Mouse (Mus musculus): ENCODE measurements around the gene Klhl31. TPM values are rescaled to one million over a fixed set of nuclear protein-coding genes. Genes with fewer than 3 reads are reported as not detected.

The Klhl31 gene
- 0.43 TPM for polyA plus RNA-seq (2012; fragmentation: generic; extraction: Trizol)
- long read RNA-seq, experiment 1, partial matches to known transcripts: 0 of 2 reads
- long read RNA-seq, experiment 1, other reads (novel, unspliced or antisense): 2 of 2 reads
- long read RNA-seq, experiment 2, full-length matches to known transcripts: 1 of 1 reads
- long read RNA-seq, experiment 2, partial matches to known transcripts: 0 of 1 reads
- long read RNA-seq, experiment 2, other reads (novel, unspliced or antisense): 0 of 1 reads

GRCm38 (mm10) chr9:77636450-77636951 lies at the start of gene Klhl31:
Klhl31 (plus strand) TSS chr9:77636500.
- H3K79me3 ChIP-seq (ENCODE audit: low read depth): no peaks in the 10 kb centered on the region
- H3ac ChIP-seq (ENCODE audit: control insufficient read depth, insufficient read length, low read depth): peak within 1 kb of the TSS; percentile 48
- H3K36me3 ChIP-seq (ENCODE audit: control insufficient read depth, insufficient read depth): no peaks in the 10 kb centered on the region
- TF ChIP-seq FOSL1 (IDR thresholded peaks at IDR 0.05; ENCODE audit: insufficient read depth, low read length, poor library complexity, severe bottlenecking): no peak
- no peak for TF ChIP-seq MYOD1 (IDR thresholded peaks at IDR 0.05; ENCODE audit: control insufficient read depth, insufficient read length, low read depth)
- TF ChIP-seq CTCF (IDR thresholded peaks at IDR 0.05; ENCODE audit: control insufficient read depth, insufficient read depth, insufficient read length): no peak
- no peak for TF ChIP-seq MAX (IDR thresholded peaks at IDR 0.05)
- TF ChIP-seq CEBPB (IDR thresholded peaks at IDR 0.05; ENCODE audit: low read depth): no peak
- no peak for TF ChIP-seq MYOG (IDR thresholded peaks at IDR 0.05; ENCODE audit: control insufficient read depth, extremely low read depth, insufficient read length)
- TF ChIP-seq USF1 (IDR thresholded peaks at IDR 0.05; ENCODE audit: low read depth): no peak
- H3K4me3 ChIP-seq (ENCODE audit: insufficient read depth, poor library complexity, severe bottlenecking): no peak within 1 kb of the TSS
- no peaks in the 10 kb centered on the region for H3K27me3 ChIP-seq (ENCODE audit: control insufficient read depth, insufficient read depth, insufficient read length)
- H3K79me2 ChIP-seq (ENCODE audit: control insufficient read depth, insufficient read depth): no peaks in the 10 kb centered on the region

DNA sequence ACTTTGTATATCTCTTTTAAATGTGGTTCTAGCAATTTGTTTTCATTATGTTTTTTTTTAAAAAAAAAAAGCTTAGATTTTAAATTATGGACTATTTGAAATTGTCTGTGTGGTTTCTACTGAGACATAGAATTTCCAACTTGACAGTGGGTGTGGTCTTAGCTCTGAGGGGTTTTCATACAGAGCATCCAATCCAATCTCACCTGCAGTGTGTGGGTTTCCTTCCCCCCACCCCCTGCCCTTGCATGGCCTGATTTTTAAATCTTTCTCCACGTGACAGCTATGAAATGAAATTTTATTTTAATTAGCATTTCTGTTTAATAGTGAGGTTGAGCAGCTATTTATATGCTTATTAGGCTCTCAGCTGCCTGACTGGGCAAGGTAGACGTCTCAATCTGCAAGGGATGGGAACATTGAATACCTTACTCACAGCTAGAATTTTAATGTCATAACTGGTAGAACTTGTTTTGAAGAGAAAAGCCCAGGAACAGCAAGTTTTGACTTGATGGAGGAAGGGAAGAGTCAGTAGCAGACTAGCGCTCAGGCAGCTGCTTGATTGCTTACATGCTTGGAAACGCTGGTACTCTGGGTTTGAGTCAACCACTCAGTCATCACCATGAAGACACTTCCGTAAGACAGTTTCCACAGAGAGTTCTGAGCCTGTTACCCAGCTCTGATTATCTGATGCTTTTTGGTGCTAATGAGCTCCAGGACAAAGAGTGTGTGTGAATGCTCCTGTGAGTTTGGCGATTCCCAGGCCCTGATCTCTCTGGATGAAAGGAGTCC lies 49.3 kb upstream of the Klhl31 start:
- no peaks in the 10 kb centered on the region for H3K36me3 ChIP-seq (ENCODE audit: control insufficient read depth, insufficient read depth)
- H3K79me2 ChIP-seq (ENCODE audit: control insufficient read depth, insufficient read depth): no peaks in the 10 kb centered on the region
- TF ChIP-seq MAX (IDR thresholded peaks at IDR 0.05) (no peak), MYOD1 (IDR thresholded peaks at IDR 0.05; ENCODE audit: control insufficient read depth, insufficient read length, low read depth) (no peak), CEBPB (IDR thresholded peaks at IDR 0.05; ENCODE audit: low read depth) (no peak), FOSL1 (IDR thresholded peaks at IDR 0.05; ENCODE audit: insufficient read depth, low read length, poor library complexity, severe bottlenecking) (no peak)
- peaks cover 5% of the 10 kb centered on the region for H3K27me3 ChIP-seq (ENCODE audit: control insufficient read depth, insufficient read depth, insufficient read length)
- H3K79me3 ChIP-seq (ENCODE audit: low read depth): no peaks in the 10 kb centered on the region
- H3ac ChIP-seq (ENCODE audit: control insufficient read depth, insufficient read length, low read depth): no peak overlapping the region
- H3K4me3 ChIP-seq (ENCODE audit: insufficient read depth, poor library complexity, severe bottlenecking): no peak overlapping the region

DNA sequence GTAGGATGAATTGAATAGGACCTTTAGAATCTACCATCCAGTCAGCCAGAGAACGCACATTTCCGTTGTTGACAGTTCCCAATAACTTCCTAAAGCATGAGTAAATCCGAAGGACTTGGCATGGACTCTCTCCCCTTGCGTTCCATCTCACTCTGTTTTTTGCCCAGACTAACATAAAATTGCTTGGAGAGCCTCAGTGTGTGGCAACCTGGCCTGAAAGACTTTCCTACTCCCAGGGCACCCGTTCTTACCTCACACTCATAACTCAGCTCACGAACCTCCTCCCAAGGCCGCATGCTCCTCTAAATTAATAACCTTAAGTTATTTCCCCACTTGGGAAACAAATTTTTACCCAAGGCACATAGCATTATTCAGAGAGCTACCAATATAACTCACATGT lies 48.7 kb upstream of the Klhl31 start:
- TF ChIP-seq MYOD1 (IDR thresholded peaks at IDR 0.05; ENCODE audit: control insufficient read depth, insufficient read length, low read depth) (no peak), CTCF (IDR thresholded peaks at IDR 0.05; ENCODE audit: control insufficient read depth, insufficient read depth, insufficient read length) (no peak), CEBPB (IDR thresholded peaks at IDR 0.05; ENCODE audit: low read depth) (no peak), FOSL1 (IDR thresholded peaks at IDR 0.05; ENCODE audit: insufficient read depth, low read length, poor library complexity, severe bottlenecking) (no peak), MAX (IDR thresholded peaks at IDR 0.05) (no peak), MYOG (IDR thresholded peaks at IDR 0.05; ENCODE audit: control insufficient read depth, extremely low read depth, insufficient read length) (no peak), USF1 (IDR thresholded peaks at IDR 0.05; ENCODE audit: low read depth) (no peak)
- no peak overlapping the region for H3K4me3 ChIP-seq (ENCODE audit: insufficient read depth, poor library complexity, severe bottlenecking)

GRCm38 (mm10) chr9:77589496-77589895 lies 46.8 kb upstream of the Klhl31 start:
- Histone ChIP-seq H3ac (ENCODE audit: control insufficient read depth, insufficient read length, low read depth) (no peak overlapping the region), H3K4me3 (ENCODE audit: insufficient read depth, poor library complexity, severe bottlenecking) (no peak overlapping the region), H3K79me2 (ENCODE audit: control insufficient read depth, insufficient read depth) (no peaks in the 10 kb centered on the region), H3K27me3 (ENCODE audit: control insufficient read depth, insufficient read depth, insufficient read length) (no peaks in the 10 kb centered on the region), H3K36me3 (ENCODE audit: control insufficient read depth, insufficient read depth) (no peaks in the 10 kb centered on the region), H3K79me3 (ENCODE audit: low read depth) (no peaks in the 10 kb centered on the region)
- TF ChIP-seq FOSL1 (IDR thresholded peaks at IDR 0.05; ENCODE audit: insufficient read depth, low read length, poor library complexity, severe bottlenecking) (no peak), CTCF (IDR thresholded peaks at IDR 0.05; ENCODE audit: control insufficient read depth, insufficient read depth, insufficient read length) (no peak), MYOG (IDR thresholded peaks at IDR 0.05; ENCODE audit: control insufficient read depth, extremely low read depth, insufficient read length) (no peak), CEBPB (IDR thresholded peaks at IDR 0.05; ENCODE audit: low read depth) (no peak), MYOD1 (IDR thresholded peaks at IDR 0.05; ENCODE audit: control insufficient read depth, insufficient read length, low read depth) (no peak), MAX (IDR thresholded peaks at IDR 0.05) (no peak), USF1 (IDR thresholded peaks at IDR 0.05; ENCODE audit: low read depth) (no peak)

More for the DNA sequence above, 48.7 kb upstream of the Klhl31 start:
- peaks cover 4% of the 10 kb centered on the region for H3K27me3 ChIP-seq (ENCODE audit: control insufficient read depth, insufficient read depth, insufficient read length)
- no peaks in the 10 kb centered on the region for H3K79me2 ChIP-seq (ENCODE audit: control insufficient read depth, insufficient read depth)
- no peak overlapping the region for H3ac ChIP-seq (ENCODE audit: control insufficient read depth, insufficient read length, low read depth)
- no peaks in the 10 kb centered on the region for H3K79me3 ChIP-seq (ENCODE audit: low read depth)
- H3K36me3 ChIP-seq (ENCODE audit: control insufficient read depth, insufficient read depth): no peaks in the 10 kb centered on the region

- TF ChIP-seq MYOD1 (IDR thresholded peaks at IDR 0.05; ENCODE audit: control insufficient read depth, insufficient read length, low read depth): peak; percentile 81
- TF ChIP-seq CTCF (IDR thresholded peaks at IDR 0.05; ENCODE audit: control insufficient read depth, insufficient read depth, insufficient read length): no peak
- H3K36me3 ChIP-seq (ENCODE audit: control insufficient read depth, insufficient read depth): no peaks in the 10 kb centered on the region
- no peak overlapping the region for H3ac ChIP-seq (ENCODE audit: control insufficient read depth, insufficient read length, low read depth)
- H3K27me3 ChIP-seq (ENCODE audit: control insufficient read depth, insufficient read depth, insufficient read length): no peaks in the 10 kb centered on the region
- no peak overlapping the region for H3K4me3 ChIP-seq (ENCODE audit: insufficient read depth, poor library complexity, severe bottlenecking)
- no peaks in the 10 kb centered on the region for H3K79me2 ChIP-seq (ENCODE audit: control insufficient read depth, insufficient read depth)
- no peaks in the 10 kb centered on the region for H3K79me3 ChIP-seq (ENCODE audit: low read depth)
Observed at GRCm38 (mm10) chr9:77592423-77592822, 43.9 kb upstream of the Klhl31 start.
